Mouse (Mus musculus): ENCODE results near the gene Krt39. TPM values are rescaled to one million over a fixed set of nuclear protein-coding genes. Genes with fewer than 3 reads are reported as not detected.
A peak's percentile ranks its signal among the peaks of the same experiment; 100 is the strongest.

Krt39 gene
- polyA plus RNA-seq, 1 experiment from 2014 or later = not detected

DNA sequence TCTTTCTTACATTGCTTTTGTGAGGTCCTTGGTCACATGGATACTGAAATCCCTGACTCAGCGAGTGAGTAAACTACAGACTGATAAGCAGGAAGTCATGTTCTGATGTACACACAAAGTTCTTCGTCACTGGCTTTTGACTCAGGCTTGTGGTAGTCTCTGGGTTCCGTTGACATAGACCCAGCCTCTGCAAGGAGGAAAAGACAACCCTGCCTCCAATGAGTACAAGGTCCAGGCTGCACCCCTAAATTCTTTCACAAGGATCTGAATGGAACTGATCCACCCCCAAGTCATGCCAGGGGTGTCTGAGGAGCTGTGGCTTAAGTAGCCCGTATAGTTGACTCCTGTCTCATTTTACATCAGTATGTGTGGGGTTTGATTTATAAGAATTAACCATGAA, 24.7 kb downstream of the Krt39 start:
- no peak overlapping the region for H3K4me2 ChIP-seq
- no peaks in the 10 kb centered on the region for H3K27me3 ChIP-seq (replicated peaks)
- peaks cover 11% of the 10 kb centered on the region for H3K4me1 ChIP-seq
- no peak overlapping the region; the same call in 1 of the 2 replicates for H3K27ac ChIP-seq
- WGBS = 72% methylated on average over 4 of the region's 4 CpGs
- peak; percentile 45; the same call in 1 of the 2 replicates for ATAC-seq (ENCODE audit: insufficient read depth, low FRiP score, low read depth)
- H3K36me3 ChIP-seq = no peaks in the 10 kb centered on the region
- H3K9ac ChIP-seq = no peak overlapping the region
- no peaks in the 10 kb centered on the region for H3K9me3 ChIP-seq
- H3K4me3 ChIP-seq (replicated peaks) = no peak overlapping the region

DNA sequence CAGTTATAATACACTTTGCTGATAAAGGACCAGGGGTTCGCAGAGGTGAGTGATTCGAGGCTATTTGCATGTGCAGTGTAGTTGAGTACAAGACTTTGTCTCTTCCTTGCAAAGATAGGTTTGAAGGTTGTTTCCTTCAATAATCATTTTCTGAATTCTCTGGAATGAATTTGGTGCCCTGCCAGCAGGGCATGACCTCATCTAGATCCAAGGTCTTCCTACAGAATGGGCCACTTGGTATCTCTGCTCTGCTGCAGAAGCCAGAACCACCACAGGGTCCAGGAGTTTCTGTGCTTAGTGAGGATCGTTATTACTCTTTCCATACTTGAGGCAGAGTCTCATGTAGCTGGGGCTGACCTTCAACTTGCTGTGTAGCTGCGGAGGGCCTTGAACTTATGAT, 26.4 kb downstream of the Krt39 start:
- H3K27ac ChIP-seq = no peak overlapping the region
- H3K4me1 ChIP-seq = peaks cover 11% of the 10 kb centered on the region
- no peaks in the 10 kb centered on the region for H3K27me3 ChIP-seq (replicated peaks)
- no peaks in the 10 kb centered on the region for H3K9me3 ChIP-seq
- WGBS = 80% methylated on average over 4 of the region's 4 CpGs
- no peak overlapping the region for H3K4me3 ChIP-seq (replicated peaks)
- no peaks in the 10 kb centered on the region for H3K36me3 ChIP-seq
- H3K9ac ChIP-seq = no peak overlapping the region
- no peak for ATAC-seq (ENCODE audit: insufficient read depth, low FRiP score, low read depth)
- no peak overlapping the region for H3K4me2 ChIP-seq

DNA sequence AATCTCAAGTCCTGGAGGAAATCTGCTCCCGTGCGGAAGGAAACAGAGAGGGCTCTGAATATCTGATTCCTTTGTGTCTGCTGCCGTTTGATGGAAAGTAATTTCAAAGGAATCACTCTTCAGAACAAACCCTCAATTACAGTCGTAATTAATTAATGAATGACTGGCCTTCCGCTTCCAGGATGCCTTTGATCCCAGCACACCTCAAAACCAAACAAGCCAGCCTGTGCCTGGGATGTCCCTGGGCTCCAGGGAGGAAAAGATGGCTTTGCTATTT, 27.6 kb downstream of the Krt39 start:
- Histone ChIP-seq H3K4me2 (no peak overlapping the region), H3K27me3 (replicated peaks) (no peaks in the 10 kb centered on the region), H3K4me3 (replicated peaks) (no peak overlapping the region), H3K4me1 (peaks cover 15% of the 10 kb centered on the region), H3K9me3 (no peaks in the 10 kb centered on the region), H3K9ac (no peak overlapping the region), H3K36me3 (no peaks in the 10 kb centered on the region), H3K27ac (peak overlapping the region; percentile 88)
- WGBS = 40% methylated on average over 5 of the region's 5 CpGs
- ATAC-seq (ENCODE audit: insufficient read depth, low FRiP score, low read depth) = no peak

DNA sequence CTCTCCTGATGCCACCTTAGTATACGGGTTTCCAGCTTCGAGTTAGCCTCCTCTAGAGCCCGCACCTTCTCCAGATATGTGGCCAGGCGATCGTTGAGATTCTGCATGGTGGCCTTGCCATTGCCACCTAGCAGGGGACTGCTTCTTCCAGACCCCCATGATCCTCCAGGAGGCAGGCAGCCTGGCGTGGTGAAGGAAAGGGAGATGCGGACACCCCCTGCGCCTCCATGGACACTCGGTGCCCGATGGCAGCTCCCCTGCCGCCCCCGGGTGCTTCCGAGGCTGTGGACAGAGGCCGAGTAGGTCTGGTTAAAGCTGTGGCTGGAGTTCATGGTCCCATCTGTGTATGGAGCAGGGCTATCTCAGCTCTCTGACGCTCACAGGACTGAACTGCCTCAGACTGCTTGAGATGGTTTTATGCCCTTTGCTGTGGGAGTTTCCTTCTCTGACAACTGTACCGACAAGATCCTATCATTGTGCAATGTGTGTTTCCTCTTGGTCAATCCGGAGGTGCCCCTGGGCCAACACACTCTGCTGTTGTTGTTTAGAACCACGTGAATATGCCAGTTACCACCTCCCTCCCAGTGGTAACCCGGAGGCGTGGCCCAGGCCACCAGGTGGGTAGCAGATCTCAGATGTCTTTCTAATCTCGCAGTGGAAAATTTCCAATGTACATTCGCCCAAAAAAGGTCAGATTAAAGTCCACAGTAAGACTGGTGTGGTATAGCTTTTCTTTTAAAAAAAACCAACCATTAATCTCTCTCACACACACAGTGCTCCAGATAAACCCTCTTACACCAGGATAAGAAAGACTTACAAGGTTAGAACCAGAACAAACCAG, 28.2 kb downstream of the Krt39 start, which contains the start of gene Krt23:
Gene Krt23, minus strand, starts transcription at position 405 of the 841 bp plus-strand sequence.
- Histone ChIP-seq H3K4me3 (replicated peaks) (peak within 1 kb of the TSS; percentile 19), H3K27me3 (replicated peaks) (no peaks in the 10 kb centered on the region), H3K4me2 (peak within 1 kb of the TSS; percentile 34), H3K9me3 (no peaks in the 10 kb centered on the region), H3K27ac (peak within 1 kb of the TSS; percentile 88), H3K9ac (no peak within 1 kb of the TSS), H3K36me3 (no peaks in the 10 kb centered on the region), H3K4me1 (peaks cover 15% of the 10 kb centered on the region)
- 70% methylated on average over 22 of the region's 22 CpGs for WGBS
- peak; percentile 68; the same call in 1 of the 2 replicates for ATAC-seq (ENCODE audit: insufficient read depth, low FRiP score, low read depth)

DNA sequence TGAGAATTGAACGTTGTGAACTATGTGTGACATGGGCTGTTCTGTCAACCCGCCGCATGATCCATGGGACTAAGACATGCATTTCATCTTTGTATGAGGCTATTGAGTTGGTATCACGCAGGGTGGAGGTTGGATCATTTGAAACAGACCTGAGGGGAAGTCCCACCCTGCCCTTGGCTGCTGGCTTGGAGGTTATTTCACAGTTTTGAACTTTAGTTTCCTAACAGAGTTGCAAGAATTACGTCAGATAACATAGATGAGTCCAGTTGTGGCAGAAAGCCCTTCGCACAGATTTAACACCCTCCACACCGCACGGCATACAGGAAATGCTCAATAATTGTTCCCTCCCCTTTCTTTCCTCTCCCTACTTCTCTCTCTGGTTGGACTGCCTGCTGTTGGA, 30.1 kb downstream of the Krt39 start:
- no peak for ATAC-seq (ENCODE audit: insufficient read depth, low FRiP score, low read depth)
- Histone ChIP-seq H3K4me2 (peak overlapping the region; percentile 5; the same call in 1 of the 2 replicates), H3K27ac (peak overlapping the region; percentile 57), H3K4me3 (replicated peaks) (peak overlapping the region; percentile 7; the same call in 1 of the 2 replicates), H3K36me3 (no peaks in the 10 kb centered on the region), H3K4me1 (peaks cover 15% of the 10 kb centered on the region), H3K27me3 (replicated peaks) (no peaks in the 10 kb centered on the region), H3K9me3 (no peaks in the 10 kb centered on the region), H3K9ac (no peak overlapping the region)
- WGBS = 66% methylated on average over 8 of the region's 8 CpGs

DNA sequence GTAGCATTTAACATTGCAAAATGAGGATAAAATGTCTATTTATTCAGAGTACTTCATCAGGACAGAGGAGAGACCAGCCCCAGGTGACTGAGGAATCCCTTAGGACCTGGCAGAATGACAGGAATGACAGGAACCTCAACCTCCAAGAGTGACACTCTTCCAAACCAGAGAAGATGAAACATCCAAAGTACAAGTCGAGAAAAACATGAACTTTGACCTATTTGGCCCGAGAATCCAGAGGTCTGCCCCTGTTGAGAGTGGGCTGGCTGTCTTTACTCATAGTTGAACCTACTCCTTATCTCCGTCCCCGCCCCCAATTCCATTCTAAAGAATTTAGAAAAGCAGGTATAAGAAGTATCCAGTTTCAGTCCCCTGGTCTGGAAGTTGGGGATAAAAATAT, 30.5 kb downstream of the Krt39 start:
- Histone ChIP-seq H3K36me3 (no peaks in the 10 kb centered on the region), H3K4me3 (replicated peaks) (peak overlapping the region; percentile 7; the same call in 1 of the 2 replicates), H3K9me3 (no peaks in the 10 kb centered on the region), H3K4me1 (peaks cover 15% of the 10 kb centered on the region), H3K9ac (no peak overlapping the region), H3K27ac (peak overlapping the region; percentile 57), H3K4me2 (peak overlapping the region; percentile 5; the same call in 1 of the 2 replicates), H3K27me3 (replicated peaks) (no peaks in the 10 kb centered on the region)
- ATAC-seq (ENCODE audit: insufficient read depth, low FRiP score, low read depth) = no peak
- 40% methylated on average over 4 of the region's 4 CpGs for WGBS

DNA sequence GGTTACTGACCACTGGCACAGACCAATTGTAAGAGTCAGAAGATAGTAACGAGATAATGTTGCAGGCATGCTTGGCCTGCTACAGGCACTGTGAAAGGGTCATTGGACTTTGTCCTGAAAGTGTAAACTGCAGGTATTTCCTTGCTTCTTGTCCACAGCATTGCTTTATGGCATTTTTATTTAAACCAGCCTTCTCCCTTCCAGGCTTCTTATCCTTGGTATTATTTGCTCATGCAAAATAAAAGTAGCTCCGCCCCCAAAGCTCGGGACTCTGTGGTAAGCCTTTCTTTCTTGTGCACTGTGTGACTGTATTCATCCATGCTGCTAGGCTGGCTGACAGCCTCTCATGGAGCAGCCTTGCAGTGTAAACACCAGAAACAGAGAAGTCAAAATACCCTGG, 31.9 kb downstream of the Krt39 start:
- Histone ChIP-seq H3K4me2 (no peak overlapping the region), H3K27ac (peak overlapping the region; percentile 81), H3K36me3 (no peaks in the 10 kb centered on the region), H3K4me3 (replicated peaks) (no peak overlapping the region), H3K4me1 (peaks cover 15% of the 10 kb centered on the region), H3K27me3 (replicated peaks) (no peaks in the 10 kb centered on the region), H3K9me3 (no peaks in the 10 kb centered on the region), H3K9ac (no peak overlapping the region)
- 48% methylated on average over 3 of the region's 3 CpGs for WGBS
- ATAC-seq (ENCODE audit: insufficient read depth, low FRiP score, low read depth) = peak; percentile 70

DNA sequence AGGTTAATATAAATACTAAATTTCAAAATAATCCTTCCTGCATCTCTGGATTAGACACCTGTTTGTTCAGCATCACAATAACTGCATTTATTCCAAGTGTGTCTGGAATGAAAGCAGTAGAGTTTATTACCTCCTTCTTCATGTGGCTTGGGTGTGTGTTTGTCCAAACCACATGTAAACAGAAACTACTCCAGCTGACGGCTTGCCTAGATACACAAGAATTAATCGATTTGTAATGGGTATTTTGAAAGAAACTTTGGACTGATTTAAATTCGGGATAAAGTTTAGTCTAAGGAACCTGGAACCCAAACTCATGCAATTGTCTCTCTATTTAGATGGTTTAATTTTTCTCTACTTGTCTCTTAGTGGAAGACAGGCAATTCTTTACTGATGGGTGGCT, 46.2 kb downstream of the Krt39 start:
- Histone ChIP-seq H3K27me3 (replicated peaks) (no peaks in the 10 kb centered on the region), H3K9me3 (no peaks in the 10 kb centered on the region), H3K9ac (no peak overlapping the region), H3K4me2 (no peak overlapping the region), H3K36me3 (no peaks in the 10 kb centered on the region), H3K4me1 (no peaks in the 10 kb centered on the region), H3K4me3 (replicated peaks) (no peak overlapping the region), H3K27ac (no peak overlapping the region)
- WGBS = 63% methylated on average over 3 of the region's 3 CpGs
- ATAC-seq (ENCODE audit: insufficient read depth, low FRiP score, low read depth) = no peak

DNA sequence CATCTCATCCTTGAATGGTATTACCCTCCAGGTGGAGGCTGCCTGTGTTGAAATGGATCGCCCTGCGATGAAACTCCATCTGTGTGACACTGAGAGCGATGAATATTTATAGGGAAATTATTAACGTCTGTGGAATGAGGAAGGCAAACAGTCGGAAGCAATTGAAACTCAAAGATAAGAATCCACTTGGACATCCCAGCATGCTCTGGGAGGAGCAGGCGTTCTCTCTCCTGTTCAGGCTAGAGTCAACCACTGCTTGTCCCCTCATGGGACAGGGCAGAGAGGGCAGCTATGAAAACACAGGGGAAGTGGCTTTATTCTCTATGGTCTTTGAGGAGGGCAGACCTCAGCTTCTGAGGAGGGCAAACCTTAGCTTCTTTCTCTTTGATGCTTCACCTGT, 47.7 kb downstream of the Krt39 start:
- Histone ChIP-seq H3K4me1 (no peaks in the 10 kb centered on the region), H3K27ac (no peak overlapping the region), H3K27me3 (replicated peaks) (no peaks in the 10 kb centered on the region), H3K9ac (no peak overlapping the region), H3K4me3 (replicated peaks) (no peak overlapping the region), H3K9me3 (no peaks in the 10 kb centered on the region), H3K4me2 (no peak overlapping the region), H3K36me3 (no peaks in the 10 kb centered on the region)
- peak; percentile 39; the same call in 1 of the 2 replicates for ATAC-seq (ENCODE audit: insufficient read depth, low FRiP score, low read depth)
- WGBS = 59% methylated on average over 6 of the region's 6 CpGs

DNA sequence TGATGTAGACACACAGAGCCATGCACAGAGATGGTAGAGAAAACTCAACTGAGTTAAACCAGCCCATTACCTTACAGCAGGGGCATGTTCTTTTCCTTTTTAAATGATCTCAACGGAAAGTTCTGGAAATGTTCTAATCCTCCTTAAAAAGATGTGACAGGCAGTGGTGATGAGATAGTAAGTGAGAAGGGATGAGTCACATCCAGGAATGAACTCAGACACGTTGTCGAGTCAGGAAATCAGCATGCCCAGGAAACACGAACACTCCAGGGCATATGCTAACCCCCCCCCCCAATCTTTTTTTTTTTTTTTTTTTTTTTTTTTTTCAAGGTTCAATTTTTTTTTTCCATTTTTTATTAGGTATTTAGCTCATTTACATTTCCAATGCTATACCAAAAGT, 48.7 kb downstream of the Krt39 start:
- Histone ChIP-seq H3K27ac (no peak overlapping the region), H3K4me2 (no peak overlapping the region), H3K27me3 (replicated peaks) (no peaks in the 10 kb centered on the region), H3K36me3 (no peaks in the 10 kb centered on the region), H3K9me3 (no peaks in the 10 kb centered on the region), H3K9ac (no peak overlapping the region), H3K4me3 (replicated peaks) (no peak overlapping the region), H3K4me1 (no peaks in the 10 kb centered on the region)
- WGBS = 70% methylated on average over 4 of the region's 4 CpGs
- ATAC-seq (ENCODE audit: insufficient read depth, low FRiP score, low read depth) = no peak

DNA sequence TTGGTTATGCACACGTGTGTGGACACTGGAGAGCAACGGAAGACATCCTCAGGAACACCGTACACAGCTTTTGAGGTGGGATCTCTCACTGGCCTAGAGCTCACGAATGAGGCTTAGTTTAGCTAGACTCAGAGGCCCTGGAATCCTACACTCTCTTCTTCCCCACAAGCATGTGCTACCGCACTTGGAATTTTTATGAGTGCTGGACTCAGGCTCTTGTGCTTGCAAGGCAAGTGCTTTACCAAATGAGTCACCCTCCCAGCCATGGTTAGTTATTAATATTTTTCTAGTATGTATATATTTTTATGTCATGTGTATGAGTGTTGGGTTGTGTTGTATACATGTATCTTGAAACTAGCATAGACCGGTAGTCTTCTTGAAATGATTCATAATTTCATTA, 49.2 kb downstream of the Krt39 start:
- Histone ChIP-seq H3K4me1 (no peaks in the 10 kb centered on the region), H3K4me2 (no peak overlapping the region), H3K9ac (no peak overlapping the region), H3K36me3 (no peaks in the 10 kb centered on the region), H3K4me3 (replicated peaks) (no peak overlapping the region), H3K9me3 (no peaks in the 10 kb centered on the region), H3K27me3 (replicated peaks) (no peaks in the 10 kb centered on the region), H3K27ac (no peak overlapping the region)
- ATAC-seq (ENCODE audit: insufficient read depth, low FRiP score, low read depth) = no peak
- WGBS = 83% methylated on average over 6 of the region's 6 CpGs

DNA sequence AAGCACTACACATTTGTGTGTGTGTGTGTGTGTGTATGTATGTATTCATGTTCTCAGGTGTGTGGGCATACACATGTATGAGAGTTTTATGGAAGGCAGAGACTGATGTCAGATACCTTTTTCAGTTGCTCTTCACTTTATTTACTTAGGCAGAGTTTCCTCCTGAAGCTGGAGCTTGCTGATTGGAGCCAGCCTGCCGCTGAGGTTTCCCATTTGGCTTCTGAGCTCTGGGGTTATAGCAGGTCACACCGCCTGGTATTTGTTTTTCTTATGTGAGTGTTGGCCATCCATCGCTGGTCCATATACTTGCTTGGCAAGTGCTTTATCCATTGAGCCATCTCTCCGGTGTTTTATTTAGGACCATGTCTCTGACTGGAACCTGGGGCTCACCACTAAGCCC, 51.9 kb downstream of the Krt39 start:
- no peak overlapping the region for H3K4me2 ChIP-seq
- ATAC-seq (ENCODE audit: insufficient read depth, low FRiP score, low read depth) = no peak
- H3K27ac ChIP-seq = peak overlapping the region; percentile 38

More for the DNA sequence above, 51.9 kb downstream of the Krt39 start:
- Histone ChIP-seq H3K4me1 (peaks cover 5% of the 10 kb centered on the region; the same call in 1 of the 2 replicates), H3K9ac (no peak overlapping the region), H3K4me3 (replicated peaks) (no peak overlapping the region), H3K9me3 (no peaks in the 10 kb centered on the region), H3K36me3 (no peaks in the 10 kb centered on the region), H3K27me3 (replicated peaks) (no peaks in the 10 kb centered on the region)
- 27% methylated on average over 4 of the region's 4 CpGs for WGBS
